Mouse (Mus musculus): ENCODE measurements at regions not wholly inside any gene's neighbourhood (a gene's known extent, or its start where the extent isn't known, plus 50 kb on each side); places are given as distances from the start of the nearest gene placed in this dataset.
A peak's percentile ranks its signal among the peaks of the same experiment; 100 is the strongest.
"Not testable (repeated sequence)": the region's sequence is repeated elsewhere in the genome, so short reads cannot be mapped to it uniquely, and the experiment has no call there.

- no peak for DNase-seq (ENCODE audit: low spot score)
These were observed 190.6 kb upstream of the Tmc3 start for GRCm38 (mm10) chr7:83394156-83394555.

- no peak for DNase-seq (ENCODE audit: low spot score)
These were observed 185.1 kb upstream of the Tmc3 start for GRCm38 (mm10) chr7:83399668-83400067.

GRCm38 (mm10) chr7:83401001-83401400, 183.7 kb upstream of the Tmc3 start:
- no peak for DNase-seq (ENCODE audit: low spot score)

GRCm38 (mm10) chr7:83412745-83413144, 172.0 kb upstream of the Tmc3 start:
- DNase-seq (ENCODE audit: low spot score): not testable (repeated sequence)

GRCm38 (mm10) chr7:83429929-83430556, 154.7 kb upstream of the Tmc3 start:
- DNase-seq (ENCODE audit: low spot score): no peak

- DNase-seq (ENCODE audit: low spot score): peak; percentile 40
These were observed 153.6 kb upstream of the Tmc3 start for GRCm38 (mm10) chr7:83431094-83431493.

- DNase-seq (ENCODE audit: low spot score): no peak
These were observed 151.9 kb upstream of the Tmc3 start for GRCm38 (mm10) chr7:83432843-83433242.

GRCm38 (mm10) chr7:83433959-83434715, 150.6 kb upstream of the Tmc3 start:
- no peak for DNase-seq (ENCODE audit: low spot score)

- DNase-seq (ENCODE audit: low spot score): no peak
These were observed 146.0 kb upstream of the Tmc3 start for GRCm38 (mm10) chr7:83438538-83439393.

- DNase-seq (ENCODE audit: low spot score): no peak
These were observed 141.0 kb upstream of the Tmc3 start for GRCm38 (mm10) chr7:83443596-83444278.

- no peak for DNase-seq (ENCODE audit: low spot score)
These were observed 140.5 kb upstream of the Tmc3 start for GRCm38 (mm10) chr7:83444279-83444615.

GRCm38 (mm10) chr7:83445181-83445926, 139.4 kb upstream of the Tmc3 start:
- DNase-seq (ENCODE audit: low spot score): no peak

- no peak for DNase-seq (ENCODE audit: low spot score)
These were observed 134.4 kb upstream of the Tmc3 start for GRCm38 (mm10) chr7:83450346-83450745.

- no peak for DNase-seq (ENCODE audit: low spot score)
These were observed 132.4 kb upstream of the Tmc3 start for GRCm38 (mm10) chr7:83452309-83452708.

- no peak for DNase-seq (ENCODE audit: low spot score)
These were observed 125.2 kb upstream of the Tmc3 start for GRCm38 (mm10) chr7:83459520-83459919.

GRCm38 (mm10) chr7:83467006-83467405, 117.7 kb upstream of the Tmc3 start:
- no peak for DNase-seq (ENCODE audit: low spot score)

GRCm38 (mm10) chr7:83469856-83470255, 114.9 kb upstream of the Tmc3 start:
- DNase-seq (ENCODE audit: low spot score): not testable (repeated sequence)

- DNase-seq (ENCODE audit: low spot score): no peak
These were observed 113.6 kb upstream of the Tmc3 start for GRCm38 (mm10) chr7:83471111-83471510.

GRCm38 (mm10) chr7:83474471-83474870, 110.3 kb upstream of the Tmc3 start:
- no peak for DNase-seq (ENCODE audit: low spot score)

GRCm38 (mm10) chr7:83474986-83475385, 109.7 kb upstream of the Tmc3 start:
- no peak for DNase-seq (ENCODE audit: low spot score)

- no peak for DNase-seq (ENCODE audit: low spot score)
These were observed 109.1 kb upstream of the Tmc3 start for GRCm38 (mm10) chr7:83475438-83476160.

Data from lung, postnatal 25 days (tissue).